9 mouse cellular contexts compared by ENCODE assay signal in genomic region chrX:134648031-134648692, GRCm38 (mm10). TPM values are rescaled to one million over a fixed set of nuclear protein-coding genes. Genes with fewer than 3 reads are reported as not detected.
DNase-seq lines count a peak whose midpoint lies in the region; ATAC-seq and TF ChIP-seq lines count a peak whose summit lies in the region.
"Had no signal": no experiment of that assay in that cellular context is flagged by ENCODE, and none has a peak within 500 bp of the region (broad histone marks: within the 10 kb centered on the region; RNA-seq: fewer than 3 reads in every experiment).

No protein-coding gene starts in this region.

- no peaks in the 10 kb centered on the region for H3K9me3 ChIP-seq in forebrain, embryonic 11.5 days (ENCODE audit: control insufficient read depth, low read length)
- no peaks in the 10 kb centered on the region for H3K9me3 ChIP-seq in liver, embryonic 14.5 days (ENCODE audit: control insufficient read depth, low read length)
- no peaks in the 10 kb centered on the region for H3K9me3 ChIP-seq in neural tube, embryonic 13.5 days
- H3K9me3 ChIP-seq: embryonic facial prominence, embryonic 13.5 days had no signal

- TF ChIP-seq CTCF in liver, embryonic 14.5 days (IDR thresholded peaks at IDR 0.05; ENCODE audit: low read depth) = peak; percentile 60

- TF ChIP-seq EP300 in liver, embryonic 14.5 days (IDR thresholded peaks at IDR 0.05; ENCODE audit: low read depth) = no peak

- peak; percentile 58 to 68 for DNase-seq in CD8-positive naive resting alpha-beta T cell, adult 2 months (ENCODE audit: low read depth in 2 of 2, low spot score in 2 of 2)
- peak; percentile 68 for DNase-seq in brain, embryonic 18.5 days (ENCODE audit: low read depth, low spot score)
- DNase-seq in forebrain, embryonic 11.5 days (ENCODE audit: low spot score) = peak; percentile 82
- DNase-seq in heart, postnatal 14 days = peak; percentile 68 to 84
- DNase-seq in kidney, postnatal 36 days = peak; percentile 79 to 85
- peak; percentile 40 to 45 (median 43) for DNase-seq in liver, embryonic 14.5 days (ENCODE audit: low read depth in 3 of 3, low spot score in 3 of 3)
- DNase-seq in telencephalon, adult 2 months (ENCODE audit: low read depth, low spot score) = peak; percentile 35

- H3K4me3 ChIP-seq in forebrain, embryonic 11.5 days (ENCODE audit: low read depth, low read length) = no peak overlapping the region
- H3K4me3 ChIP-seq in liver, embryonic 14.5 days (ENCODE audit: insufficient read depth in 1 of 2, low read depth in 2 of 2, low read length in 2 of 2) = no peak overlapping the region
- H3K4me3 ChIP-seq in neural tube, embryonic 13.5 days = no peak overlapping the region
- H3K4me3 ChIP-seq: embryonic facial prominence, embryonic 13.5 days had no signal

- 16% methylated on average over 11 of the region's 11 CpGs for WGBS in forebrain, embryonic 11.5 days
- WGBS in liver, embryonic 14.5 days (ENCODE audit: insufficient replicate concordance) = 11% methylated on average over 11 of the region's 11 CpGs
- 21% methylated on average over 11 of the region's 11 CpGs for WGBS in neural tube, embryonic 13.5 days

- no peak overlapping the region for H3K27ac ChIP-seq in forebrain, embryonic 11.5 days (ENCODE audit: low read depth, low read length)
- no peak overlapping the region for H3K27ac ChIP-seq in liver, embryonic 14.5 days
- no peak overlapping the region for H3K27ac ChIP-seq in neural tube, embryonic 13.5 days (replicated peaks)
- H3K27ac ChIP-seq: embryonic facial prominence, embryonic 13.5 days had no signal

- H3K4me2 ChIP-seq in forebrain, embryonic 11.5 days (ENCODE audit: low read depth, low read length, severe bottlenecking) = no peak overlapping the region
- no peak overlapping the region for H3K4me2 ChIP-seq in liver, embryonic 14.5 days (ENCODE audit: low read depth)
- H3K4me2 ChIP-seq in neural tube, embryonic 13.5 days = peak overlapping the region; percentile 34; the same call in 1 of the 2 replicates
- H3K4me2 ChIP-seq: embryonic facial prominence, embryonic 13.5 days had no signal

- no peaks in the 10 kb centered on the region for H3K4me1 ChIP-seq in forebrain, embryonic 11.5 days (replicated peaks; ENCODE audit: control insufficient read depth, insufficient read depth, low read length)
- H3K4me1 ChIP-seq in liver, embryonic 14.5 days (replicated peaks; ENCODE audit: control insufficient read depth in 2 of 2, insufficient read depth in 2 of 2, low read length in 1 of 2) = no peaks in the 10 kb centered on the region
- H3K4me1 ChIP-seq in neural tube, embryonic 13.5 days (replicated peaks) = no peaks in the 10 kb centered on the region
- H3K4me1 ChIP-seq: embryonic facial prominence, embryonic 13.5 days had no signal

- H3K27me3 ChIP-seq in forebrain, embryonic 11.5 days (ENCODE audit: control insufficient read depth, insufficient read depth, low read length) = no peaks in the 10 kb centered on the region
- H3K27me3 ChIP-seq in liver, embryonic 14.5 days (ENCODE audit: control insufficient read depth, insufficient read depth, low read length) = no peaks in the 10 kb centered on the region
- H3K27me3 ChIP-seq in neural tube, embryonic 13.5 days = 0 out of 2 replicates have a peak, but pooled peaks cover 4% of the 10 kb centered on the region
- H3K27me3 ChIP-seq: embryonic facial prominence, embryonic 13.5 days had no signal

- peak; percentile 44; the same call in 1 of the 2 replicates for ATAC-seq in forebrain, embryonic 11.5 days (replicated peaks; ENCODE audit: low FRiP score)
- no peak for ATAC-seq in liver, embryonic 14.5 days (ENCODE audit: insufficient read depth)
- peak; percentile 84 for ATAC-seq in neural tube, embryonic 13.5 days (ENCODE audit: low read depth)

- no peaks in the 10 kb centered on the region for H3K36me3 ChIP-seq in forebrain, embryonic 11.5 days (ENCODE audit: control insufficient read depth, insufficient read depth, low read length)
- H3K36me3 ChIP-seq in liver, embryonic 14.5 days (replicated peaks; ENCODE audit: control insufficient read depth, insufficient read depth, low read depth) = no peaks in the 10 kb centered on the region
- no peaks in the 10 kb centered on the region for H3K36me3 ChIP-seq in neural tube, embryonic 13.5 days
- H3K36me3 ChIP-seq: embryonic facial prominence, embryonic 13.5 days had no signal

- no peak overlapping the region for H3K9ac ChIP-seq in forebrain, embryonic 11.5 days (ENCODE audit: low read length)
- H3K9ac ChIP-seq in liver, embryonic 14.5 days (replicated peaks) = no peak overlapping the region
- H3K9ac ChIP-seq in neural tube, embryonic 13.5 days = no peak overlapping the region
- H3K9ac ChIP-seq: embryonic facial prominence, embryonic 13.5 days had no signal

- intact Hi-C loops in heart, postnatal 14 days (cut with DNase I) = loop anchor here (5.0 kb wide), 1 partner anchor 39 kb away; the partner anchor contains the start of gene Armcx4

RNA-seq across cellular contexts. Expression of gene Armcx4, which starts 38.2 kb away (rescaled TPM):
- polyA plus RNA-seq in forebrain, embryonic 11.5 days (2014; fragmentation: Nextera tagmentation; extraction: Ambion mirVana) = 6.3 and 6.6 TPM in 2 replicates
- total RNA-seq in heart, postnatal 14 days (2021) = 10 to 100 TPM; 11.7 to 12.1 TPM
- polyA plus RNA-seq in liver, embryonic 14.5 days (2012; rRNA removed) = 0.80 and 1.3 TPM in 2 replicates
- 0.23 and 0.36 TPM in 2 replicates for polyA plus RNA-seq in liver, embryonic 14.5 days (2014; fragmentation: Nextera tagmentation; extraction: Ambion mirVana)
- polyA plus RNA-seq in neural tube, embryonic 13.5 days (2015; fragmentation: Nextera tagmentation; extraction: Ambion mirVana) = 5.6 and 5.7 TPM in 2 replicates

RNA-seq across cellular contexts. Expression of gene Hnrnph2, which starts 47.2 kb away (rescaled TPM):
- 183 and 185 TPM in 2 replicates for polyA plus RNA-seq in forebrain, embryonic 11.5 days (2014; fragmentation: Nextera tagmentation; extraction: Ambion mirVana)
- total RNA-seq in heart, postnatal 14 days (2021) = 10 to 100 TPM; 75.7 to 76.5 TPM
- polyA plus RNA-seq in liver, embryonic 14.5 days (2012; rRNA removed) = 28.6 and 47.4 TPM in 2 replicates
- 53.7 and 60.1 TPM in 2 replicates for polyA plus RNA-seq in liver, embryonic 14.5 days (2014; fragmentation: Nextera tagmentation; extraction: Ambion mirVana)
- 154 and 171 TPM in 2 replicates for polyA plus RNA-seq in neural tube, embryonic 13.5 days (2015; fragmentation: Nextera tagmentation; extraction: Ambion mirVana)

RNA-seq across cellular contexts. Expression of gene Gla, which starts 47.2 kb away (rescaled TPM):
- 3.3 and 3.9 TPM in 2 replicates for polyA plus RNA-seq in forebrain, embryonic 11.5 days (2014; fragmentation: Nextera tagmentation; extraction: Ambion mirVana)
- total RNA-seq in heart, postnatal 14 days (2021) = 1 to 10 TPM; 1.7 to 1.9 TPM
- 1.5 and 1.7 TPM in 2 replicates for polyA plus RNA-seq in liver, embryonic 14.5 days (2012; rRNA removed)
- polyA plus RNA-seq in liver, embryonic 14.5 days (2014; fragmentation: Nextera tagmentation; extraction: Ambion mirVana) = 3.9 TPM in 2 replicates
- polyA plus RNA-seq in neural tube, embryonic 13.5 days (2015; fragmentation: Nextera tagmentation; extraction: Ambion mirVana) = 3.4 and 4.2 TPM in 2 replicates
